Mouse (Mus musculus) lung, postnatal 0 days (tissue): ENCODE measurements around the gene Bmp6. TPM values are rescaled to one million over a fixed set of nuclear protein-coding genes. Genes with fewer than 3 reads are reported as not detected.

Source experiments
- ATAC-seq: fragments of 200-750 bp; cut with Nextera tagmentation; 2 replicates; pipeline ENCODE4 v1.8.0; 2017; ENCODE audit warnings: moderate library complexity
- DNase-seq: peaks from one replicate; pipeline ENCODE4 v3.0.0-alpha.2; 2016; ENCODE audit warnings: low spot score
- H3K27ac ChIP-seq: fragments of 300-500 bp; sonication (generic); 2 replicates; pipeline ENCODE4 v1.5.1; 2014; ENCODE audit warnings: antibody characterized with exemption, mild to moderate bottlenecking, low read length, mixed read lengths
- H3K27me3 ChIP-seq: fragments of 300-500 bp; sonication (generic); replicated peaks from 2 replicates; pipeline ENCODE4 v1.6.1; 2014; ENCODE audit warnings: low read length, mixed read lengths; ENCODE audit not compliant: insufficient read depth
- H3K36me3 ChIP-seq: fragments of 300-500 bp; sonication (generic); 2 replicates; pipeline ENCODE4 v1.6.1; 2014; ENCODE audit warnings: low read length, mixed read lengths; ENCODE audit not compliant: insufficient read depth
- H3K4me1 ChIP-seq: fragments of 300-500 bp; sonication (generic); 2 replicates; pipeline ENCODE4 v1.6.1; 2014; ENCODE audit warnings: antibody characterized with exemption, low read depth, low read length, mixed read lengths; ENCODE audit not compliant: insufficient read depth
- H3K4me2 ChIP-seq: fragments of 300-500 bp; sonication (generic); replicated peaks from 2 replicates; pipeline ENCODE4 v1.6.1; 2014; ENCODE audit warnings: low read depth, mild to moderate bottlenecking, low read length, moderate library complexity, mixed read lengths
- H3K4me3 ChIP-seq: fragments of 300-500 bp; sonication (generic); 2 replicates; pipeline ENCODE4 v1.5.1; 2014; ENCODE audit warnings: low read depth, low read length
- H3K9ac ChIP-seq: fragments of 300-500 bp; sonication (generic); replicated peaks from 2 replicates; pipeline ENCODE4 v1.6.1; 2014; ENCODE audit warnings: low read depth, mild to moderate bottlenecking
- H3K9me3 ChIP-seq: fragments of 300-500 bp; sonication (generic); 2 replicates; pipeline ENCODE4 v1.6.1; 2016; ENCODE audit warnings: low read length, mixed read lengths
- CTCF ChIP-seq: IDR thresholded peaks from 2 replicates; pipeline ENCODE4 v1.5.1; 2016; ENCODE audit warnings: antibody characterized with exemption, mild to moderate bottlenecking
- EP300 ChIP-seq: IDR thresholded peaks from 2 replicates; pipeline ENCODE4 v1.6.1; 2016; ENCODE audit warnings: antibody characterized with exemption, mild to moderate bottlenecking, control low read depth
- WGBS: fragments of 180-500 bp; shearing (Covaris S2); extraction: QIAGEN DNeasy Blood & Tissue Kit; methylation state at CpG from one replicate; pipeline ENCODE4 v1.1.7; 2014; 5-methylcytosine and 5-hydroxymethylcytosine counted together
- polyA plus RNA-seq: library from polyadenylated mRNA; unstranded; fragments of >200 nt; fragmentation: Nextera tagmentation; extraction: Ambion mirVana; gene quantifications from 2 replicates; pipeline ENCODE4 v1.2.1, GENCODE M21; 2015

The Bmp6 gene
- polyA plus RNA-seq, 1 experiment from 2014 or later = 3.0 TPM

DNA sequence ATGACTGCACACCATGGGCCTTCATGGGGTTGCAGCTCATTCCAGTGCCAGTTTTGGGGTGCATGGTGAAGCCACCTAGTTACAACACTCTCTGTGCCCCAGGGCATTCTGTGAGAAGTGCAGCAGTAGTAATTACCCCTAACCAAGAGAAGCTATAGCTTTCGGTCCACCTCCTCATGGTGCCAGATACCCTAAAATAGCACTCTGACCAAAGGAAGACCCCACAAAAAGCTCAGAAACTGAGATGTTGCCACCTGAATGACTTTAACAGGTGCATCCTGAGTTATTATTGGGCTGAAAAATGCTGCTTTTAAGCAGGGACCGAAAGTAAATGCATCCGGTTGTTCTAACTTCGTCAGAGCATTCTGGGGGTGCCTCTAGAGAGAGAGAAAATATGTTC lies 186.6 kb downstream of the Bmp6 start:
- Histone ChIP-seq H3K27me3 (no peaks in the 10 kb centered on the region), H3K4me3 (no peak overlapping the region), H3K4me1 (peaks cover 19% of the 10 kb centered on the region; the same call in 1 of the 2 replicates), H3K9me3 (no peaks in the 10 kb centered on the region), H3K9ac (no peak overlapping the region), H3K36me3 (no peaks in the 10 kb centered on the region), H3K4me2 (no peak overlapping the region), H3K27ac (no peak overlapping the region)
- ATAC-seq = no peak
- WGBS = 91% methylated on average over 4 of the region's 4 CpGs
- TF ChIP-seq EP300 (no peak), CTCF (no peak)
- DNase-seq = no peak

DNA sequence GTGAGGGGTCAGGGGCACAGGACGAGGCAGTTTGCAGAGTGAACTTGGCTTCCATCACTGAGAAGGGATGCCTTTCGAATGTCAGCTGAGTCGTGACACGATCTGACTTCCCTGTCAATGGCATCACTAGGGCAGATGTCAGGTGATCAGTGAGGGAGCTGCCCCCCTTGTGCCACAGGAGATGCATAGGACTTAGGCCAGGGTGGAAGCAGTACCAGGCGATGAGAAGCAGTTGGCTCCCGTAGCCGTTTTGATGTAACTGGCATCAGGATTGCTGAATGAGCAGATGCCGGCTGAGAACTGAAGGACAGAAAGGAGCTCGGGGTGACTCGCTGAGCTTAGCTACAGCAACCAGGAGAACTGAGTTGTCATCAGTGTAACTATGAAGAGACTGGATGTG lies 188.6 kb downstream of the Bmp6 start:
- no peak overlapping the region for H3K9ac ChIP-seq
- DNase-seq (no peak), ATAC-seq (no peak)
- 70% methylated on average over 10 of the region's 10 CpGs for WGBS
- no peak overlapping the region; the same call in 1 of the 2 replicates for H3K27ac ChIP-seq
- H3K4me3 ChIP-seq = no peak overlapping the region
- TF ChIP-seq EP300 (no peak), CTCF (no peak)
- H3K27me3 ChIP-seq = no peaks in the 10 kb centered on the region
- no peaks in the 10 kb centered on the region for H3K36me3 ChIP-seq
- H3K4me2 ChIP-seq = no peak overlapping the region
- peaks cover 13% of the 10 kb centered on the region; the same call in 1 of the 2 replicates for H3K4me1 ChIP-seq
- H3K9me3 ChIP-seq = no peaks in the 10 kb centered on the region

DNA sequence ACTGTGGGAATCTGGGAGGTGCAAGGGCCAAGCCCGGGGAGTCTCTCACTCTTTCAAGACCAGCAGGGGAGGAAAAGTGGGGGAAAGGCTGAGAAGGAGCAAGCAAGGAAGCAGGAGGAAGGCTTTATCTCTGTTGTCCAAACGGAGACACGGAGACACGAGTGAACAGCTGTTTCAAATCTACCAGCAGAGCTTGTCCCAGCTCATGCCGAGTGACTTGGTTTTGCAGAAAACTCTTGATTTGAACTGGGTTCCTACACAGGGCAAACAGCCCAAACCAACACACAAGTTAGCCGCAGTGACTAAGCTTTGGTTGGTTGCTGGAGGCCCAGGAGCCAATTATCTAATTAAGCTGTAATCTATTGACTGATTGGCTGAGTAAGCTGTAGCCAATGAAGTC lies 189.1 kb downstream of the Bmp6 start:
- no peaks in the 10 kb centered on the region for H3K27me3 ChIP-seq
- H3K9me3 ChIP-seq = no peaks in the 10 kb centered on the region
- peaks cover 11% of the 10 kb centered on the region; the same call in 1 of the 2 replicates for H3K4me1 ChIP-seq
- ATAC-seq (peak; percentile 37), DNase-seq (peak; percentile 33)
- no peak for TF ChIP-seq EP300
- no peak for TF ChIP-seq CTCF
- 22% methylated on average over 6 of the region's 6 CpGs for WGBS
- H3K4me3 ChIP-seq = no peak overlapping the region
- H3K4me2 ChIP-seq = no peak overlapping the region
- H3K36me3 ChIP-seq = no peaks in the 10 kb centered on the region
- no peak overlapping the region for H3K9ac ChIP-seq
- no peak overlapping the region; the same call in 1 of the 2 replicates for H3K27ac ChIP-seq

DNA sequence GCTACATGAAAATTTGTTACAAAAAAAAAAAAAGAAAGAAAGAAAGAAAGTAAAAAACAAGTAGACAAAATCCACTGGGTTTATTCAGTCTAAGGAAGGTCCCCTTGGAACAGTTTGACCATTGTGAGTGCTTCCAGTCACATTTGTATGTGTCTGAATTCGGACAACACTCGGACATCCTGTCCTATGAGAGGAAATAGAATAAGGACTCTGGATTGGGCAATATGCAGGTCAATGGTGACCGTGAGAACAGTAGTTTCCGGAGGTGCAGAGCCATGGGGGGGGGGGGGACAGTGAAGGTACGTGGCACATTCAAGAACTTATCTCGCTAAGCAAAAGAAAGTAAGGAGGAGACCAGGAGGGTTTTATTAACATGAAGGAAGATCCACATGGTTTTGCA lies 189.8 kb downstream of the Bmp6 start:
- ATAC-seq (peak; percentile 56), DNase-seq (peak; percentile 54)
- Histone ChIP-seq H3K9ac (no peak overlapping the region), H3K27me3 (no peaks in the 10 kb centered on the region), H3K36me3 (no peaks in the 10 kb centered on the region), H3K4me1 (peaks cover 9% of the 10 kb centered on the region; the same call in 1 of the 2 replicates), H3K4me2 (no peak overlapping the region), H3K27ac (no peak overlapping the region), H3K4me3 (no peak overlapping the region), H3K9me3 (no peaks in the 10 kb centered on the region)
- WGBS = 37% methylated on average over 6 of the region's 6 CpGs
- TF ChIP-seq CTCF (no peak), EP300 (peak; percentile 71)

DNA sequence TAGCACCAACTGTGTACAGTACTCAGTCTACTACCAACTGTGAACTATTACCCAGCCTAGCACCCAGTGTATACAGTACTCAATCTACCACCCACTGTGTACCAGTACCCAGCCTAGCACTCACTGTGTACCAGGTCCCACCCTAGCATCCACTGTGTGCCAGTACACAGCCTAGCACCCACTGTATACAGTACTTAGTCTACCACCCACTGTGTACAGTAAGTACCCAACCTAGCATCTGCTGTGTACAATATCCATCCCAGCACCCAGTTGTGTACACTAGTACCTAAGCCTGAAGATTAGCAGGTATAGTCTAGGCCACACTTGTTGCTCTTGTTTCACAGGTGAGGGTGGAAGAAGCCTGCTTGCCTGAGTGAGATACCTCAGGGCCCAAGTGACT lies 192.6 kb downstream of the Bmp6 start:
- TF ChIP-seq CTCF (no peak), EP300 (no peak)
- no peak overlapping the region for H3K4me2 ChIP-seq
- DNase-seq = no peak
- no peak overlapping the region for H3K9ac ChIP-seq
- no peak overlapping the region for H3K27ac ChIP-seq
- H3K9me3 ChIP-seq = no peaks in the 10 kb centered on the region
- H3K27me3 ChIP-seq = no peaks in the 10 kb centered on the region
- peaks cover 9% of the 10 kb centered on the region; the same call in 1 of the 2 replicates for H3K4me1 ChIP-seq
- no peak for ATAC-seq
- no peaks in the 10 kb centered on the region for H3K36me3 ChIP-seq
- no peak overlapping the region for H3K4me3 ChIP-seq

DNA sequence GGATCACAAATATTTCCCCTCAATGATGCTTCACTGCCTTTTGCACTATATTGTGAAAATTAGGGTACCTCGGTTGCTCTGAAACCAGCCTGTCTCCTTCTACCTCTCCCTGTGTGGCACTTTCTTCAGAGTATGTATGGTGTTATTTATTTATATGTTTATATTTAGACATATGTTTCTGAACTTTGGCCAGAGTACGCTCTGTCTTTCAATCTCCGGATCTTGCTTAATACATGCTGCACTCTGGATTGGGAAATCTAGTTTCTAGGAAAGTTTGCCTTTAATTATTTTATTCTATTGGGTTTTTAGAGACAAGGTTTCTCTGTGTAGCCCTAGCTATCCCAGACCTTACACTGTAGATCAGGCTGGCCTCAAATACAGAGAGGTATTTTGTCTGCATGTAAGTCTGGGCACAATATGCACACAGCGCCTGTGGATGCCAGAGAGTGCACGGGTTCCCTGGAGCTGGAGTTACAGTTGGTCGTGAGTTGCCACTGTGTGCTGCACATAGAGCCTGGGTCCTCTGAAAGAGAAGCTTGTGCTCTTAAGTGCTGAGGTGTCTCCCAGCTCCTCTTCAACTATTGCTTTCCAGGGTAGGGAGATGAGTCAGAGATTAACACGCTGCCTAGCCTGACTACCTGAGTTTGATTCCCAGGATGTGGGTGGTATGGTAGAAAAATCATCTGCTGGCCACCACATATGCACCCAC lies 194.4 kb downstream of the Bmp6 start:
- Histone ChIP-seq H3K4me3 (no peak overlapping the region), H3K36me3 (no peaks in the 10 kb centered on the region), H3K9me3 (no peaks in the 10 kb centered on the region), H3K27me3 (no peaks in the 10 kb centered on the region), H3K27ac (no peak overlapping the region; the same call in 1 of the 2 replicates), H3K4me2 (no peak overlapping the region), H3K4me1 (no peaks in the 10 kb centered on the region; the same call in 1 of the 2 replicates), H3K9ac (no peak overlapping the region)
- 76% methylated on average over 7 of the region's 7 CpGs for WGBS
- DNase-seq (peak; percentile 73), ATAC-seq (peak; percentile 54)
- TF ChIP-seq EP300 = peak; percentile 77
- TF ChIP-seq CTCF = no peak
